Mouse (Mus musculus): ENCODE measurements around the gene Nfkbid. TPM values are rescaled to one million over a fixed set of nuclear protein-coding genes. Genes with fewer than 3 reads are reported as not detected.

Nfkbid gene
- total RNA-seq (2014; rRNA removed; ENCODE audit: low replicate concordance): 0.19 and 5.0 TPM in 2 replicates
- 0.38 and 0.44 TPM in 2 replicates for polyA plus RNA-seq (2015; fragmentation: Nextera tagmentation; extraction: Ambion mirVana)

- ATAC-seq (ENCODE audit: insufficient read depth, low read depth): peak; percentile 37; the same call in 1 of the 2 replicates
Measured at GRCm38 (mm10) chr7:30421175-30421889, at the start of gene Nfkbid. Gene Nfkbid (plus strand): TSS chr7:30421732.

GRCm38 (mm10) chr7:30373501-30373962 lies 48.0 kb upstream of the Nfkbid start:
- peak; percentile 99 for ATAC-seq (ENCODE audit: insufficient read depth, low read depth)
- TF ChIP-seq CTCF (IDR thresholded peaks at IDR 0.05; ENCODE audit: low read depth) (peak; percentile 99), EP300 (IDR thresholded peaks at IDR 0.05; ENCODE audit: low read depth) (no peak)
- Histone ChIP-seq H3K27ac (ENCODE audit: low read depth) (no peak overlapping the region), H3K36me3 (replicated peaks; ENCODE audit: control insufficient read depth, insufficient read depth, low read length) (no peaks in the 10 kb centered on the region), H3K9me3 (replicated peaks; ENCODE audit: control insufficient read depth, low read length) (no peaks in the 10 kb centered on the region), H3K27me3 (ENCODE audit: control insufficient read depth, insufficient read depth, low read length) (no peaks in the 10 kb centered on the region), H3K4me1 (ENCODE audit: control insufficient read depth, insufficient read depth) (no peaks in the 10 kb centered on the region), H3K9ac (replicated peaks; ENCODE audit: low read depth, low read length) (no peak overlapping the region), H3K4me2 (ENCODE audit: low read depth, low read length) (peak overlapping the region; percentile 67), H3K4me3 (ENCODE audit: low read depth, low read length) (peak overlapping the region; percentile 42)
- under 1% methylated on average over 21 of the region's 21 CpGs for WGBS
- DNase-seq (ENCODE audit: low spot score): peak; percentile 94

More at GRCm38 (mm10) chr7:30421175-30421889, at the start of gene Nfkbid:
- Histone ChIP-seq H3K36me3 (replicated peaks; ENCODE audit: control insufficient read depth, insufficient read depth, low read length) (no peaks in the 10 kb centered on the region), H3K27ac (ENCODE audit: low read depth) (peak within 1 kb of the TSS; percentile 12; the same call in 1 of the 2 replicates), H3K4me1 (ENCODE audit: control insufficient read depth, insufficient read depth) (peaks cover 15% of the 10 kb centered on the region; the same call in 1 of the 2 replicates), H3K4me3 (ENCODE audit: low read depth, low read length) (peak within 1 kb of the TSS; percentile 59), H3K27me3 (ENCODE audit: control insufficient read depth, insufficient read depth, low read length) (peaks cover 20% of the 10 kb centered on the region), H3K4me2 (ENCODE audit: low read depth, low read length) (peak within 1 kb of the TSS; percentile 94), H3K9ac (replicated peaks; ENCODE audit: low read depth, low read length) (peak within 1 kb of the TSS; percentile 16; the same call in 1 of the 2 replicates), H3K9me3 (replicated peaks; ENCODE audit: control insufficient read depth, low read length) (peaks cover 7% of the 10 kb centered on the region; the same call in 1 of the 2 replicates)
- WGBS: 9% methylated on average over 31 of the region's 31 CpGs
- no peak for DNase-seq (ENCODE audit: low spot score)
- no peak for TF ChIP-seq EP300 (IDR thresholded peaks at IDR 0.05; ENCODE audit: low read depth)
- no peak for TF ChIP-seq CTCF (IDR thresholded peaks at IDR 0.05; ENCODE audit: low read depth)

GRCm38 (mm10) chr7:30380061-30380460 lies 41.5 kb upstream of the Nfkbid start:
- no peaks in the 10 kb centered on the region for H3K27me3 ChIP-seq (ENCODE audit: control insufficient read depth, insufficient read depth, low read length)
- WGBS: 51% methylated on average over 5 of the region's 5 CpGs
- no peaks in the 10 kb centered on the region for H3K4me1 ChIP-seq (ENCODE audit: control insufficient read depth, insufficient read depth)
- H3K4me3 ChIP-seq (ENCODE audit: low read depth, low read length): no peak overlapping the region
- ATAC-seq (ENCODE audit: insufficient read depth, low read depth): no peak
- no peak for DNase-seq (ENCODE audit: low spot score)
- H3K4me2 ChIP-seq (ENCODE audit: low read depth, low read length): no peak overlapping the region
- H3K9me3 ChIP-seq (replicated peaks; ENCODE audit: control insufficient read depth, low read length): no peaks in the 10 kb centered on the region
- no peak for TF ChIP-seq CTCF (IDR thresholded peaks at IDR 0.05; ENCODE audit: low read depth)
- no peak for TF ChIP-seq EP300 (IDR thresholded peaks at IDR 0.05; ENCODE audit: low read depth)
- H3K27ac ChIP-seq (ENCODE audit: low read depth): no peak overlapping the region
- H3K9ac ChIP-seq (replicated peaks; ENCODE audit: low read depth, low read length): no peak overlapping the region
- no peaks in the 10 kb centered on the region for H3K36me3 ChIP-seq (replicated peaks; ENCODE audit: control insufficient read depth, insufficient read depth, low read length)

GRCm38 (mm10) chr7:30384106-30384505 lies 37.4 kb upstream of the Nfkbid start:
- TF ChIP-seq CTCF (IDR thresholded peaks at IDR 0.05; ENCODE audit: low read depth) (no peak), EP300 (IDR thresholded peaks at IDR 0.05; ENCODE audit: low read depth) (no peak)
- Histone ChIP-seq H3K9me3 (replicated peaks; ENCODE audit: control insufficient read depth, low read length) (no peaks in the 10 kb centered on the region), H3K4me1 (ENCODE audit: control insufficient read depth, insufficient read depth) (no peaks in the 10 kb centered on the region), H3K4me2 (ENCODE audit: low read depth, low read length) (no peak overlapping the region), H3K27me3 (ENCODE audit: control insufficient read depth, insufficient read depth, low read length) (no peaks in the 10 kb centered on the region), H3K9ac (replicated peaks; ENCODE audit: low read depth, low read length) (no peak overlapping the region), H3K36me3 (replicated peaks; ENCODE audit: control insufficient read depth, insufficient read depth, low read length) (no peaks in the 10 kb centered on the region), H3K4me3 (ENCODE audit: low read depth, low read length) (no peak overlapping the region), H3K27ac (ENCODE audit: low read depth) (no peak overlapping the region)
- no peak for ATAC-seq (ENCODE audit: insufficient read depth, low read depth)
- no peak for DNase-seq (ENCODE audit: low spot score)
- WGBS: 75% methylated on average over 9 of the region's 9 CpGs

- ATAC-seq (ENCODE audit: insufficient read depth, low read depth) (no peak), DNase-seq (ENCODE audit: low spot score) (no peak)
- Histone ChIP-seq H3K36me3 (replicated peaks; ENCODE audit: control insufficient read depth, insufficient read depth, low read length) (no peaks in the 10 kb centered on the region), H3K9ac (replicated peaks; ENCODE audit: low read depth, low read length) (no peak overlapping the region), H3K4me1 (ENCODE audit: control insufficient read depth, insufficient read depth) (no peaks in the 10 kb centered on the region), H3K4me3 (ENCODE audit: low read depth, low read length) (no peak overlapping the region), H3K27me3 (ENCODE audit: control insufficient read depth, insufficient read depth, low read length) (no peaks in the 10 kb centered on the region), H3K4me2 (ENCODE audit: low read depth, low read length) (no peak overlapping the region), H3K27ac (ENCODE audit: low read depth) (peak overlapping the region; percentile 82; the same call in 1 of the 2 replicates), H3K9me3 (replicated peaks; ENCODE audit: control insufficient read depth, low read length) (no peaks in the 10 kb centered on the region)
- WGBS: 57% methylated on average over 4 of the region's 4 CpGs
- TF ChIP-seq EP300 (IDR thresholded peaks at IDR 0.05; ENCODE audit: low read depth): no peak
- TF ChIP-seq CTCF (IDR thresholded peaks at IDR 0.05; ENCODE audit: low read depth): no peak
Measured at GRCm38 (mm10) chr7:30392746-30393520, 28.6 kb upstream of the Nfkbid start.

Measured in heart, postnatal 0 days (tissue).